Mouse (Mus musculus) gastrocnemius, postnatal 36 days (tissue): Measurements from ENCODE around the gene Zfp740. TPM values are rescaled to one million over a fixed set of nuclear protein-coding genes. Genes with fewer than 3 reads are reported as not detected.

Source experiments
- DNase-seq, 2 experiments: peaks; one replicate each; pipeline ENCODE4 v3.0.0; 2022
- intact Hi-C: fragments of 180-260 bp; cut with DNase I; formaldehyde crosslinking; loops from one replicate; pipeline ENCODE4 v1.15.1; 2025
- total RNA-seq, 2 experiments: library from RNA; stranded (reverse); gene quantifications; 2 replicates each; pipeline ENCODE4 v1.2.3; 2021

The Zfp740 gene
- total RNA-seq, 2 experiments from 2014 or later: 24.3 to 26.6 TPM

GRCm38 (mm10) chr15:102245891-102246741 is 43.1 kb downstream of the Zfp740 start:
- intact Hi-C loops: no loop called here
- peak; percentile 72 to 74 for DNase-seq

- DNase-seq: peak; percentile 91 to 96
- intact Hi-C loops: no loop called here
These were observed 43.8 kb downstream of the Zfp740 start for GRCm38 (mm10) chr15:102246866-102247251.

- intact Hi-C loops: loop anchor here (2.0 kb wide), 1 partner anchor 31 kb away; the partner anchor contains the start of gene Mfsd5
- peak; percentile 68 to 80 for DNase-seq
These were observed 44.4 kb downstream of the Zfp740 start for GRCm38 (mm10) chr15:102247252-102248130.

- no peak for DNase-seq
- intact Hi-C loops: loop anchor here (2.0 kb wide), 1 partner anchor 31 kb away; the partner anchor contains the start of gene Mfsd5
These were observed 45.2 kb downstream of the Zfp740 start for GRCm38 (mm10) chr15:102248131-102248811.

GRCm38 (mm10) chr15:102248812-102249191 is 45.8 kb downstream of the Zfp740 start:
- intact Hi-C loops: loop anchor here (2.0 kb wide), 1 partner anchor 30 kb away; the partner anchor contains the start of gene Mfsd5
- DNase-seq: no peak

GRCm38 (mm10) chr15:102249251-102249691 is 46.2 kb downstream of the Zfp740 start:
- no peak for DNase-seq
- intact Hi-C loops: loop anchor here (2.0 kb wide), 1 partner anchor 30 kb away; the partner anchor contains the start of gene Mfsd5

GRCm38 (mm10) chr15:102249967-102250366 is 46.9 kb downstream of the Zfp740 start:
- intact Hi-C loops: loop anchor here (2.0 kb wide), 1 partner anchor 29 kb away; the partner anchor contains the start of gene Mfsd5

GRCm38 (mm10) chr15:102250521-102250920 is 47.5 kb downstream of the Zfp740 start:
- intact Hi-C loops: no loop called here
- DNase-seq: no peak

More at GRCm38 (mm10) chr15:102249967-102250366, 46.9 kb downstream of the Zfp740 start:
- no peak for DNase-seq

GRCm38 (mm10) chr15:102255547-102256255 is 52.7 kb downstream of the Zfp740 start:
- DNase-seq: no peak
- intact Hi-C loops: no loop called here

GRCm38 (mm10) chr15:102256431-102257201 is 53.6 kb downstream of the Zfp740 start:
- no peak for DNase-seq
- intact Hi-C loops: no loop called here

- DNase-seq: peak; percentile 40 to 61
These were observed 54.4 kb downstream of the Zfp740 start, which contains the start of gene Rarg for GRCm38 (mm10) chr15:102257202-102258075. TSS of gene Rarg (minus strand) at chr15:102257517.

GRCm38 (mm10) chr15:102258076-102258470 is 55.0 kb downstream of the Zfp740 start:
- DNase-seq: peak; percentile 52 to 64

More at GRCm38 (mm10) chr15:102257202-102258075, 54.4 kb downstream of the Zfp740 start, which contains the start of gene Rarg:
- intact Hi-C loops: no loop called here

GRCm38 (mm10) chr15:102258581-102259253 is 55.7 kb downstream of the Zfp740 start:
- DNase-seq: no peak
- intact Hi-C loops: no loop called here

More at GRCm38 (mm10) chr15:102258076-102258470, 55.0 kb downstream of the Zfp740 start:
- intact Hi-C loops: no loop called here

- intact Hi-C loops: no loop called here
These were observed 59.5 kb downstream of the Zfp740 start for GRCm38 (mm10) chr15:102262582-102262981.

GRCm38 (mm10) chr15:102263037-102263436 is 60.0 kb downstream of the Zfp740 start:
- no peak for DNase-seq
- intact Hi-C loops: no loop called here

More at GRCm38 (mm10) chr15:102262582-102262981, 59.5 kb downstream of the Zfp740 start:
- no peak for DNase-seq
